Mouse (Mus musculus): ENCODE measurements around the gene Lce3b. TPM values are rescaled to one million over a fixed set of nuclear protein-coding genes. Genes with fewer than 3 reads are reported as not detected.

The Lce3b gene
- polyA plus RNA-seq, 1 experiment from 2014 or later, result not detected

Other genes starting within 250 kb of the Lce3b start
- not detected in 2 replicates for gene Lce1d, start 245.8 kb upstream of the Lce3b start, polyA plus RNA-seq (2015; fragmentation: Nextera tagmentation; extraction: Ambion mirVana)
- not detected in 2 replicates for gene Lce1e, start 223.9 kb upstream of the Lce3b start, polyA plus RNA-seq (2015; fragmentation: Nextera tagmentation; extraction: Ambion mirVana)
- not detected in 2 replicates for gene Lce1f, start 212.6 kb upstream of the Lce3b start, polyA plus RNA-seq (2015; fragmentation: Nextera tagmentation; extraction: Ambion mirVana)
- gene Gm38119, start 193.9 kb upstream of the Lce3b start, polyA plus RNA-seq (2015; fragmentation: Nextera tagmentation; extraction: Ambion mirVana), result not detected in 2 replicates
- gene Lce1g, start 180.6 kb upstream of the Lce3b start, polyA plus RNA-seq (2015; fragmentation: Nextera tagmentation; extraction: Ambion mirVana), result not detected in 2 replicates
- gene Lce1h, start 167.9 kb upstream of the Lce3b start, polyA plus RNA-seq (2015; fragmentation: Nextera tagmentation; extraction: Ambion mirVana), result not detected in 2 replicates
- not detected in 2 replicates for gene Lce1i, start 154.1 kb upstream of the Lce3b start, polyA plus RNA-seq (2015; fragmentation: Nextera tagmentation; extraction: Ambion mirVana)
- gene Lce1j, start 142.5 kb upstream of the Lce3b start, polyA plus RNA-seq (2015; fragmentation: Nextera tagmentation; extraction: Ambion mirVana), result not detected in 2 replicates
- not detected in 2 replicates for gene Lce1k, start 125.1 kb upstream of the Lce3b start, polyA plus RNA-seq (2015; fragmentation: Nextera tagmentation; extraction: Ambion mirVana)
- gene Kprp, start 105.7 kb upstream of the Lce3b start, polyA plus RNA-seq (2015; fragmentation: Nextera tagmentation; extraction: Ambion mirVana), result not detected in 2 replicates
- not detected in 2 replicates for gene Lce1l, start 81.7 kb upstream of the Lce3b start, polyA plus RNA-seq (2015; fragmentation: Nextera tagmentation; extraction: Ambion mirVana)
- gene 2310050C09Rik, start 62.8 kb upstream of the Lce3b start, polyA plus RNA-seq (2015; fragmentation: Nextera tagmentation; extraction: Ambion mirVana), result not detected in 2 replicates
- gene Lce3a, start 6.7 kb upstream of the Lce3b start, polyA plus RNA-seq (2015; fragmentation: Nextera tagmentation; extraction: Ambion mirVana), result not detected in 2 replicates
- not detected in 2 replicates for gene Lce3c, start 11.5 kb downstream of the Lce3b start, polyA plus RNA-seq (2015; fragmentation: Nextera tagmentation; extraction: Ambion mirVana)
- gene Lce3d, start 24.4 kb downstream of the Lce3b start, polyA plus RNA-seq (2015; fragmentation: Nextera tagmentation; extraction: Ambion mirVana), result not detected in 2 replicates
- gene Lce3e, start 34.1 kb downstream of the Lce3b start, polyA plus RNA-seq (2015; fragmentation: Nextera tagmentation; extraction: Ambion mirVana), result not detected in 2 replicates
- not detected in 2 replicates for gene Lce3f, start 59.2 kb downstream of the Lce3b start, polyA plus RNA-seq (2015; fragmentation: Nextera tagmentation; extraction: Ambion mirVana)
- gene Crct1, start 82.7 kb downstream of the Lce3b start, polyA plus RNA-seq (2015; fragmentation: Nextera tagmentation; extraction: Ambion mirVana), result not detected in 2 replicates
- not detected in 2 replicates for gene Lce1m, start 86.1 kb downstream of the Lce3b start, polyA plus RNA-seq (2015; fragmentation: Nextera tagmentation; extraction: Ambion mirVana)
- not detected in 2 replicates for gene Gm4858, start 135.8 kb downstream of the Lce3b start, polyA plus RNA-seq (2015; fragmentation: Nextera tagmentation; extraction: Ambion mirVana)
- gene Crnn, start 211.8 kb downstream of the Lce3b start, polyA plus RNA-seq (2015; fragmentation: Nextera tagmentation; extraction: Ambion mirVana), result not detected in 2 replicates